Mouse (Mus musculus) midbrain, embryonic 13.5 days (tissue): ENCODE measurements around the gene Ambra1. TPM values are rescaled to one million over a fixed set of nuclear protein-coding genes. Genes with fewer than 3 reads are reported as not detected.

Source experiments
- ATAC-seq: fragments of 200-750 bp; cut with Nextera tagmentation; 2 replicates; pipeline ENCODE4 v1.8.0; 2017; ENCODE audit warnings: mild to moderate bottlenecking, moderate TSS enrichment, moderate library complexity
- H3K27ac ChIP-seq: fragments of 300-500 bp; sonication (generic); 2 replicates; pipeline ENCODE4 v1.5.1; 2015; ENCODE audit warnings: inconsistent platforms, mild to moderate bottlenecking, moderate library complexity
- H3K27me3 ChIP-seq: fragments of 300-500 bp; sonication (generic); 2 replicates; pipeline ENCODE4 v1.6.1; 2015; ENCODE audit warnings: mild to moderate bottlenecking, inconsistent platforms
- H3K36me3 ChIP-seq: fragments of 300-500 bp; sonication (generic); 2 replicates; pipeline ENCODE4 v1.6.1; 2015; ENCODE audit warnings: mild to moderate bottlenecking, inconsistent platforms
- H3K4me1 ChIP-seq: fragments of 300-500 bp; sonication (generic); replicated peaks from 2 replicates; pipeline ENCODE4 v1.6.1; 2015; ENCODE audit warnings: inconsistent platforms
- H3K4me2 ChIP-seq: fragments of 300-500 bp; sonication (generic); replicated peaks from 2 replicates; pipeline ENCODE4 v1.6.1; 2015; ENCODE audit warnings: moderate library complexity, mild to moderate bottlenecking, inconsistent platforms
- H3K4me3 ChIP-seq: fragments of 300-500 bp; sonication (generic); replicated peaks from 2 replicates; pipeline ENCODE4 v1.5.1; 2015; ENCODE audit warnings: mild to moderate bottlenecking, inconsistent platforms
- H3K9ac ChIP-seq: fragments of 300-500 bp; sonication (generic); replicated peaks from 2 replicates; pipeline ENCODE4 v1.6.1; 2015; ENCODE audit warnings: mild to moderate bottlenecking, inconsistent platforms
- H3K9me3 ChIP-seq: fragments of 300-500 bp; sonication (generic); 2 replicates; pipeline ENCODE4 v1.6.1; 2016; ENCODE audit warnings: mild to moderate bottlenecking, inconsistent platforms
- WGBS: fragments of 180-500 bp; shearing (Covaris S2); methylation state at CpG from one replicate; pipeline ENCODE4 v1.1.7; 2015; 5-methylcytosine and 5-hydroxymethylcytosine counted together
- polyA plus RNA-seq: library from polyadenylated mRNA; unstranded; fragments of >200 nt; fragmentation: Nextera tagmentation; extraction: Ambion mirVana; gene quantifications from 2 replicates; pipeline ENCODE4 v1.2.1, GENCODE M21; 2015

Ambra1 gene
- polyA plus RNA-seq, 1 experiment from 2014 or later: 26.2 TPM

- ATAC-seq: no peak
- H3K9me3 ChIP-seq: no peaks in the 10 kb centered on the region
Observed at GRCm38 (mm10) chr2:91878387-91879180, 148.7 kb downstream of the Ambra1 start.

GRCm38 (mm10) chr2:91883961-91884360, 154.0 kb downstream of the Ambra1 start:
- ATAC-seq: no peak
- Histone ChIP-seq H3K27ac (no peak overlapping the region), H3K4me1 (peaks cover 4% of the 10 kb centered on the region), H3K9ac (no peak overlapping the region), H3K27me3 (no peaks in the 10 kb centered on the region), H3K4me3 (no peak overlapping the region), H3K4me2 (no peak overlapping the region), H3K9me3 (no peaks in the 10 kb centered on the region), H3K36me3 (peaks cover 27% of the 10 kb centered on the region)
- 90% methylated on average over 4 of the region's 4 CpGs for WGBS

More at GRCm38 (mm10) chr2:91878387-91879180, 148.7 kb downstream of the Ambra1 start:
- Histone ChIP-seq H3K27ac (peak overlapping the region; percentile 14; the same call in 1 of the 2 replicates), H3K4me3 (no peak overlapping the region), H3K4me2 (no peak overlapping the region), H3K36me3 (peaks cover 17% of the 10 kb centered on the region), H3K9ac (no peak overlapping the region), H3K4me1 (peaks cover 9% of the 10 kb centered on the region), H3K27me3 (no peaks in the 10 kb centered on the region)
- WGBS: 60% methylated on average over 7 of the region's 7 CpGs

GRCm38 (mm10) chr2:91884616-91885015, 154.7 kb downstream of the Ambra1 start:
- Histone ChIP-seq H3K27me3 (no peaks in the 10 kb centered on the region), H3K27ac (no peak overlapping the region), H3K9ac (no peak overlapping the region), H3K9me3 (no peaks in the 10 kb centered on the region), H3K4me3 (no peak overlapping the region), H3K4me1 (no peaks in the 10 kb centered on the region), H3K4me2 (no peak overlapping the region), H3K36me3 (peaks cover 28% of the 10 kb centered on the region)
- WGBS: 77% methylated on average over 4 of the region's 4 CpGs
- ATAC-seq: no peak

GRCm38 (mm10) chr2:91894716-91895115, 164.8 kb downstream of the Ambra1 start:
- no peak overlapping the region for H3K9ac ChIP-seq
- no peak overlapping the region for H3K4me3 ChIP-seq
- H3K4me2 ChIP-seq: no peak overlapping the region
- ATAC-seq: no peak
- H3K4me1 ChIP-seq: no peaks in the 10 kb centered on the region
- H3K9me3 ChIP-seq: no peaks in the 10 kb centered on the region
- no peak overlapping the region for H3K27ac ChIP-seq
- H3K36me3 ChIP-seq: peaks cover 6% of the 10 kb centered on the region; the same call in 1 of the 2 replicates
- no peaks in the 10 kb centered on the region for H3K27me3 ChIP-seq
- 89% methylated on average over 3 of the region's 3 CpGs for WGBS

- H3K27me3 ChIP-seq: no peaks in the 10 kb centered on the region
- WGBS: 96% methylated on average over 3 of the region's 3 CpGs
- H3K9me3 ChIP-seq: no peaks in the 10 kb centered on the region
- no peak for ATAC-seq
- no peak overlapping the region for H3K9ac ChIP-seq
- H3K4me3 ChIP-seq: no peak overlapping the region
- H3K27ac ChIP-seq: no peak overlapping the region
- H3K4me2 ChIP-seq: no peak overlapping the region
- H3K36me3 ChIP-seq: peaks cover 10% of the 10 kb centered on the region
- H3K4me1 ChIP-seq: no peaks in the 10 kb centered on the region
Observed at GRCm38 (mm10) chr2:91895401-91895800, 165.5 kb downstream of the Ambra1 start.

GRCm38 (mm10) chr2:91897968-91898367, 168.0 kb downstream of the Ambra1 start:
- no peak overlapping the region for H3K4me2 ChIP-seq
- no peaks in the 10 kb centered on the region for H3K4me1 ChIP-seq
- no peaks in the 10 kb centered on the region for H3K27me3 ChIP-seq
- peaks cover 21% of the 10 kb centered on the region for H3K36me3 ChIP-seq
- no peak overlapping the region for H3K4me3 ChIP-seq
- no peak for ATAC-seq
- no peak overlapping the region for H3K27ac ChIP-seq
- no peak overlapping the region for H3K9ac ChIP-seq
- no peaks in the 10 kb centered on the region for H3K9me3 ChIP-seq

- Histone ChIP-seq H3K4me2 (no peak overlapping the region), H3K4me3 (no peak overlapping the region), H3K36me3 (peaks cover 21% of the 10 kb centered on the region), H3K4me1 (peaks cover 2% of the 10 kb centered on the region; the same call in 1 of the 2 replicates), H3K9ac (no peak overlapping the region), H3K27me3 (no peaks in the 10 kb centered on the region), H3K9me3 (no peaks in the 10 kb centered on the region), H3K27ac (no peak overlapping the region)
- ATAC-seq: no peak
- 89% methylated on average over 3 of the region's 3 CpGs for WGBS
Observed at GRCm38 (mm10) chr2:91899141-91899540, 169.2 kb downstream of the Ambra1 start.

GRCm38 (mm10) chr2:91900431-91900830, 170.5 kb downstream of the Ambra1 start:
- 96% methylated on average over 8 of the region's 8 CpGs for WGBS
- Histone ChIP-seq H3K4me2 (no peak overlapping the region), H3K4me3 (no peak overlapping the region), H3K36me3 (peaks cover 22% of the 10 kb centered on the region), H3K9me3 (no peaks in the 10 kb centered on the region), H3K27me3 (no peaks in the 10 kb centered on the region), H3K9ac (no peak overlapping the region), H3K27ac (no peak overlapping the region), H3K4me1 (peaks cover 12% of the 10 kb centered on the region)
- no peak for ATAC-seq

- Histone ChIP-seq H3K27me3 (no peaks in the 10 kb centered on the region), H3K4me1 (peaks cover 12% of the 10 kb centered on the region), H3K36me3 (peaks cover 30% of the 10 kb centered on the region), H3K9ac (no peak overlapping the region), H3K9me3 (no peaks in the 10 kb centered on the region), H3K4me3 (no peak overlapping the region), H3K27ac (no peak overlapping the region), H3K4me2 (no peak overlapping the region)
- 60% methylated on average over 5 of the region's 5 CpGs for WGBS
- ATAC-seq: no peak
Observed at GRCm38 (mm10) chr2:91902336-91902735, 172.4 kb downstream of the Ambra1 start.

- no peak overlapping the region for H3K9ac ChIP-seq
- 96% methylated on average over 3 of the region's 3 CpGs for WGBS
- peaks cover 30% of the 10 kb centered on the region for H3K36me3 ChIP-seq
- no peak for ATAC-seq
- H3K4me2 ChIP-seq: no peak overlapping the region
- no peak overlapping the region for H3K4me3 ChIP-seq
- H3K9me3 ChIP-seq: no peaks in the 10 kb centered on the region
- H3K27me3 ChIP-seq: no peaks in the 10 kb centered on the region
- no peak overlapping the region for H3K27ac ChIP-seq
- H3K4me1 ChIP-seq: peaks cover 12% of the 10 kb centered on the region
Observed at GRCm38 (mm10) chr2:91903171-91903925, 173.4 kb downstream of the Ambra1 start.

GRCm38 (mm10) chr2:91904618-91905307, 174.8 kb downstream of the Ambra1 start:
- Histone ChIP-seq H3K27me3 (no peaks in the 10 kb centered on the region), H3K27ac (peak overlapping the region; percentile 76), H3K4me3 (no peak overlapping the region), H3K4me2 (no peak overlapping the region), H3K9ac (no peak overlapping the region), H3K36me3 (peaks cover 31% of the 10 kb centered on the region), H3K9me3 (no peaks in the 10 kb centered on the region), H3K4me1 (peaks cover 12% of the 10 kb centered on the region)
- ATAC-seq: peak; percentile 45; the same call in 1 of the 2 replicates
- 56% methylated on average over 5 of the region's 5 CpGs for WGBS

- Histone ChIP-seq H3K27me3 (no peaks in the 10 kb centered on the region), H3K4me3 (no peak overlapping the region), H3K4me1 (peaks cover 12% of the 10 kb centered on the region), H3K9me3 (no peaks in the 10 kb centered on the region), H3K4me2 (no peak overlapping the region), H3K9ac (no peak overlapping the region), H3K27ac (no peak overlapping the region), H3K36me3 (peaks cover 34% of the 10 kb centered on the region)
- ATAC-seq: no peak
- WGBS: 98% methylated on average over 2 of the region's 2 CpGs
Observed at GRCm38 (mm10) chr2:91906141-91906540, 176.2 kb downstream of the Ambra1 start.
